Mouse (Mus musculus) heart, adult 2 months (tissue): ENCODE results near the gene Serpinb9b.

Experiments used
- EP300 ChIP-seq: fragments of 200-500 bp; IDR thresholded peaks from 2 replicates; pipeline ENCODE4 v1.6.1; 2011; ENCODE audit warnings: low read depth, low read length, control low read depth; ENCODE audit not compliant: insufficient read depth
- POLR2A ChIP-seq: fragments of 200-500 bp; IDR thresholded peaks from 2 replicates; pipeline ENCODE4 v1.6.1; 2011; ENCODE audit warnings: mild to moderate bottlenecking, low read depth, low read length, control low read depth; ENCODE audit not compliant: insufficient read depth

GRCm38 (mm10) chr13:33084975-33085694 is 57.9 kb downstream of the Serpinb9b start:
- TF ChIP-seq POLR2A (no peak), EP300 (no peak)
